Mouse (Mus musculus): ENCODE measurements around the gene Cmss1.

The Cmss1 gene

GRCm38 (mm10) chr16:57346258-57346657 lies 260.4 kb downstream of the Cmss1 start:
- no peak for DNase-seq (ENCODE audit: low read depth, low spot score)

- peak; percentile 7 for DNase-seq (ENCODE audit: low read depth, low spot score)
Measured at GRCm38 (mm10) chr16:57340613-57340898, 266.1 kb downstream of the Cmss1 start.

- DNase-seq (ENCODE audit: low read depth, low spot score), result no peak
Measured at GRCm38 (mm10) chr16:57339765-57340612, 266.7 kb downstream of the Cmss1 start.

- DNase-seq (ENCODE audit: low read depth, low spot score), result no peak
Measured at GRCm38 (mm10) chr16:57336770-57337423, 269.8 kb downstream of the Cmss1 start.

- no peak for DNase-seq (ENCODE audit: low read depth, low spot score)
Measured at GRCm38 (mm10) chr16:57332301-57332700, 274.4 kb downstream of the Cmss1 start.

- DNase-seq (ENCODE audit: low read depth, low spot score), result no peak
Measured at GRCm38 (mm10) chr16:57330111-57330510, 276.6 kb downstream of the Cmss1 start.

- no peak for DNase-seq (ENCODE audit: low read depth, low spot score)
Measured at GRCm38 (mm10) chr16:57329028-57329427, 277.6 kb downstream of the Cmss1 start.

- no peak for DNase-seq (ENCODE audit: low read depth, low spot score)
Measured at GRCm38 (mm10) chr16:57326996-57327395, 279.7 kb downstream of the Cmss1 start.

- DNase-seq (ENCODE audit: low read depth, low spot score), result no peak
Measured at GRCm38 (mm10) chr16:57319284-57320124, 287.2 kb downstream of the Cmss1 start.

GRCm38 (mm10) chr16:57318637-57319125 lies 288.0 kb downstream of the Cmss1 start:
- no peak for DNase-seq (ENCODE audit: low read depth, low spot score)

GRCm38 (mm10) chr16:57317882-57318636 lies 288.6 kb downstream of the Cmss1 start:
- DNase-seq (ENCODE audit: low read depth, low spot score), result no peak

GRCm38 (mm10) chr16:57317127-57317526 lies 289.5 kb downstream of the Cmss1 start:
- DNase-seq (ENCODE audit: low read depth, low spot score), result no peak

GRCm38 (mm10) chr16:57315026-57315425 lies 291.6 kb downstream of the Cmss1 start:
- DNase-seq (ENCODE audit: low read depth, low spot score), result no peak

- DNase-seq (ENCODE audit: low read depth, low spot score), result no peak
Measured at GRCm38 (mm10) chr16:57314236-57314635, 292.4 kb downstream of the Cmss1 start.

GRCm38 (mm10) chr16:57313487-57313886 lies 293.2 kb downstream of the Cmss1 start:
- no peak for DNase-seq (ENCODE audit: low read depth, low spot score)

GRCm38 (mm10) chr16:57312130-57312529 lies 294.5 kb downstream of the Cmss1 start:
- no peak for DNase-seq (ENCODE audit: low read depth, low spot score)

GRCm38 (mm10) chr16:57305463-57305862 lies 301.2 kb downstream of the Cmss1 start:
- no peak for DNase-seq (ENCODE audit: low read depth, low spot score)

GRCm38 (mm10) chr16:57303716-57304115 lies 302.9 kb downstream of the Cmss1 start:
- no peak for DNase-seq (ENCODE audit: low read depth, low spot score)

- DNase-seq (ENCODE audit: low read depth, low spot score), result no peak
Measured at GRCm38 (mm10) chr16:57302792-57303698, 303.6 kb downstream of the Cmss1 start.

- peak; percentile 33 for DNase-seq (ENCODE audit: low read depth, low spot score)
Measured at GRCm38 (mm10) chr16:57301512-57302115, 305.1 kb downstream of the Cmss1 start.

Measured in R1 (cell line).